Mouse (Mus musculus) layer of hippocampus, postnatal 10 days (tissue): ENCODE measurements around the gene Spp1. TPM values are rescaled to one million over a fixed set of nuclear protein-coding genes. Genes with fewer than 3 reads are reported as not detected.

ENCODE experiments used
- DNase-seq, 2 experiments: peaks; one replicate each; pipeline ENCODE4 v3.0.0; 2021; ENCODE audit warnings: low spot score in 2 of 2
- long read RNA-seq: library from polyadenylated mRNA; stranded (forward); transcript quantifications from one replicate; pipeline ENCODE4 v2.0.0, GENCODE M21; 2023
- total RNA-seq, 2 experiments: library from RNA; stranded (reverse); gene quantifications; 2 replicates each; pipeline ENCODE4 v1.2.3; 2021

The Spp1 gene
- total RNA-seq, result 1 to 10 TPM; 3.3 to 3.5 TPM
- long read RNA-seq, transcript Spp1-201 (7 exons, 1,410 nt), result major isoform, 9 of 9 reads
- long read RNA-seq, partial matches to known transcripts, result 0 of 9 reads
- long read RNA-seq, other reads (novel, unspliced or antisense), result 0 of 9 reads

DNA sequence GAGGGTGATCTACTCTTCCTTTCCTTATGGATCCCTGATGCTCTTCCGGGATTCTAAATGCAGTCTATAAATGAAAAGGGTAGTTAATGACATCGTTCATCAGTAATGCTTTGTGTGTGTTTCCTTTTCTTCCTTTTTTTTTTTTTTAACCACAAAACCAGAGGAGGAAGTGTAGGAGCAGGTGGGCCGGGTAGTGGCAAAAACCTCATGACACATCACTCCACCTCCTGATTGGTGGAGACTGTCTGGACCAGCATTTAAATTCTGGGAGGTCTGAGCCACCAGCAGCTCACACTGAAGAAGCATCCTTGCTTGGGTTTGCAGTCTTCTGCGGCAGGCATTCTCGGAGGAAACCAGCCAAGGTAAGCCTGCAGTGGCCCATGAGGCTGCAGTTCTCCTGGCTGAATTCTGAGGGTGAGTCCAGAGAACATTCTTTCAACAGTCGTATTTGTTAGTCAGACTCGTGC lies at the start of gene Spp1:
Spp1 (plus strand) TSS at position 284 of the 467 bp plus-strand sequence.
- DNase-seq, result no peak

DNA sequence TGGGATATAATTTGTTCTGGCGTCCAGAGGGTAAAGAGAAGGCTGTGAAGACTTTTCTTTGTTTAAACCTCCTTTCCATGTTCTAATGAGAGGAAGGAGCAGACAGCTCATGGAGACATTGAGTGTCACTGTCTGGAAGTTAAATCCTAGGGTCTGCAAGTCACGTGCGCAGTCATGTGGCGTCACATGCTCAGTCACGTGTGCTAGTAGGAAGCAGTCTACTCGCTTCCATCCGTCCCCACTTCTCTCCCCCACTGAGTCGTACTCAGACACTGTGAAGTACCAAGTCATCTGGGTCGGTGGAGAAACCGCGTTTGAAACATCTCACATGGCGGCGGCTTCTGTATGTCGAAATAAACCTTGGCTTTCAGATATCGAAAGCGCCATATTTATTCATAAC lies 49.4 kb upstream of the Spp1 start:
- no peak for DNase-seq

DNA sequence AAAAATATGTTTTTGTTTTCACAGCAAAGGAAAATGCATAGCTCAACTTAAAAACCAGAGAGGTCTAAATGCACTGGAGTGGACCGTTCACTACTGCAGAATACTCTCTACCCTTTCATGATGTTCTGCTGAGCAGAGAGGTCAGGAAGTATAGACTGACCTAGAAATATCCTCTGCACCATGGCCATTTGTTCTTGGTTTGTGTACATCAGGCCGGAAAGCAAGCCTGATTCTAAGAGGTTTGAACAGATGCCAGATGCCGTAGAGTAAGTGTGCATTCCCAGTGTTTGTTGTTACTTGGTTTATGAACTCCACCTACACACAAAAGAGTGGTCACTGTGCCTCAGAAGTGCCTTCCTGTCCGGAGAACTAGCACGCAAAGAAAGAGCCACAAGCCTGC lies 48.0 kb upstream of the Spp1 start:
- DNase-seq, result no peak

DNA sequence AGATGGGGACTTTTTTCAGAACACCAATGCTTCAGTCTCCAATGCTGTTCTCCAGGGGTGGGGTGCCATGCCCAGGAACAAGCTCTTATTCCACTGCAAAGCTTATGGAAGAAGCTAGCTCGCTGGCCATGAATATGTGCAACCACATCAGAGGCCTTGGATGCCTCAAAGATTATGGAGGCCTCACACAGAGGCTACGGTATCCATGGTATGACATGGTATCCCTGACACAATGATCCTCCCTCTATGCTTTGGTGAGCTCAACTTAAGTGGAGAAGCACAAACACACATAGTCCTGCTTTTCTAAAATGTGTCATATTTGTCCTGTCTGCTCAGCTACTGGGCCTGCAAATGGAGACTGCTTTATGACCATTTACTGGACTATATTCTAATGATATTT lies 44.0 kb upstream of the Spp1 start:
- DNase-seq, result no peak

DNA sequence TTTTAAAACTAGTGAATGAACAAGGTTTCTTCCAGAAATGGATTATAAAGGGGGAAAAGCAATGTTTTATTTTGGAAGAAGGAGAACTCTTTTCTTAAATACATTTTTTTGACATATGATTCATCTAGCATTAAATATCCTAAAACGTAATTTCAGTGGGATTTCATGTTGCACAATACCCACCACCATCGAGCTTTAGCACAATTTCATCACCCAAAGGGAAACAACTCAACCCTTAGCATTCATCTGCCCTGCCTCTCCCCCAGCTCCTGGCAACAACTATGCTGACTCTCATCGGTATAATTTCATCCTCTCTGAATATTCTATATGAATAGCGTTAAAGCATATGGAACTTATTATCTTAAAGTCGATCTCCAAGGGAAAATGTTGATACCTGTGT lies 42.1 kb upstream of the Spp1 start:
- no peak for DNase-seq

GRCm38 (mm10) chr5:104396286-104396685 lies 38.6 kb upstream of the Spp1 start:
- DNase-seq, result no peak

- DNase-seq, result no peak
Measured at GRCm38 (mm10) chr5:104398001-104398400, 36.9 kb upstream of the Spp1 start.

GRCm38 (mm10) chr5:104399291-104399950 lies 35.5 kb upstream of the Spp1 start:
- no peak for DNase-seq

DNA sequence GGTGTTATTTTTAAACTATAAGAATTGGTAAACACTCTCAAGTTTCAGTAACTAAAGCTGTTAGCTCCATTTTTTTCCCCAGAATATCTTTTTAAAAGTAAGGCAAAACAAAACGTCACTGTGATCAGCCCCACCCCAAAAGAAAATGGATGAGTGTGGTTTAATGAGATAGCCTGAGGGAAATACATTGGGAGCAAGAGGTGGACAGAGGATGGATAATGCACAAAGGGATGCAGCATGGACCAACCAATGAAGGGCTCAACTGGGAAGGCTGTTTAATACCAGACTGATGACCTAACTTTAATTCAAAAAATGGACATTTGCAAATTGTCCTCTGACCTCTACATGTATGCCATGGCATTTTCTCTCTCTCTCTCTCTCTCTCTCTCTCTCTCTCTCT lies 34.9 kb upstream of the Spp1 start:
- DNase-seq, result no peak

DNA sequence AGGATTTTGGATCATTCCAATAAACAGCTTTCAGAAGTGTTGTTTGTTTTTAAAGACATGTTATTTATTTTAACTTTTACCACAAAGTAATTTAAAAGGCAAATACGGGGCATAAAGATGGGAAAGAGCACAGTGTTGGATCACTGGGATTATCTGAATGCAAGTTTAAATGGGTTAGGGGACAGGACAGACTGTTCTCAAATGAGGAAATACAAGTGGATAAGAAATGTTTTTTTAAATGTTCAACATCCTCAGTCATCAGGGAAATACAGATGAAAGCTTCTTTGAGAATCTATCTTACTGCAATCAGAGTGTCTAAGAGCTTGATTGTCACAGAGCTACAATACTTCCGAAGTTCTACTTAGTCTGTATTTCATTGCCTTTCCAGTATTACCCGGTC lies 32.3 kb upstream of the Spp1 start:
- DNase-seq, result no peak

DNA sequence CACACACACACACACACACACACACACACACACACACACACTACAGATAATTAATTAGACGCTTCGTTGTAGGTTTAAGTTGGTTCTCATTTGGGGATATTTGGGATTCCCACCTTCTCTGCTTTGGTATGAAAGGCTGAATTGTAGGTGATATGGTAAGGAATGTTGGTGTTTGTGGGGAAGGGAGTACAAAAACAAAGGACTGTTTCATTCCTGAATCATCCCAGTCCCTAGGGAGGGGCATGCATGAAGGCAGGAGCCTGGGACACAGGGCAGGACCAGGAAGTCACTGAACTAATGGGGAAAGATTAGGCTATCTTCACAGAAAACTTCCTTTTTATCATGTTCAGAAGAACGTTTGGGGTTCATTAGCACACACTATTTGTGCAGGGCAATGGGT lies 31.6 kb upstream of the Spp1 start:
- DNase-seq, result no peak

DNA sequence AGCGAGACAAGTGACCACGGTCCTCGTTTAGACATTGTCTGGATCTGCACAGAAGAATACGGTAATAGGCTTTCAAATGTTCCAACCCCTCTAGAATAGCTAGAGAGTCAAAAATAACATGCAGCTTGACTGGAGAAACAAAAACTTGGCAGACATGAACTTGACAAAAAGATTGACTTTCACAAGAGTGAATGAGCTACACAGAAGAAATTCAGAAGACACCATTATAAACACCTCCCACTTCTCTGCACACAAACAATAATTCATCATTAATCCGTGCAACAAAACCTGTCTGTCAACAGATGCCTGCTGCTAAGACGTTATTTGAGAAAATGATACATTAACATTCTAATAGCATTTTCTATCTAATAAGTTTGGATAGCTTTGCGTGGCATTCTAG lies 30.4 kb upstream of the Spp1 start:
- DNase-seq, result no peak

GRCm38 (mm10) chr5:104405051-104405450 lies 29.9 kb upstream of the Spp1 start:
- no peak for DNase-seq

DNA sequence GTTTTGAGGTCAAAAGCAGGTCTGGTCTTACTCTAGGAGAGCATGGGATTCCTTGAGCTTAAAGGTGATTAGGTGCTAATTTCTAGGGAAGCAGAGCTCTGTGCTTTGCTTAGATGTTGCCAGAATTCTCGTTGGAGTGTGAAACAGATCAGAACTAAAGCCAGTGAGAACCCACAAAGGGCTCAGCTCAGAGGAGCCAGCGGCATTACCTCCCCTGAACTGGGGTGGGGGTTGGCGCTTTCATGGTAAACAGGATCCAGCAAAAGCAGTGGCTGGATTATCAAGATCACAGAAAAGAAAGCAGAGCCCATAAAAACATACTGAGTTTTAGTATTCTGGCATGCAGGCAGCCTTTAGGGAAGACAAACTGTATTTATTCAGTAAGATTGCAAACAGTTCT lies 28.2 kb upstream of the Spp1 start:
- DNase-seq, result peak in 1 of 2 experiments; percentile 22

- DNase-seq, result no peak
Measured at GRCm38 (mm10) chr5:104407541-104408231, 27.2 kb upstream of the Spp1 start.

DNA sequence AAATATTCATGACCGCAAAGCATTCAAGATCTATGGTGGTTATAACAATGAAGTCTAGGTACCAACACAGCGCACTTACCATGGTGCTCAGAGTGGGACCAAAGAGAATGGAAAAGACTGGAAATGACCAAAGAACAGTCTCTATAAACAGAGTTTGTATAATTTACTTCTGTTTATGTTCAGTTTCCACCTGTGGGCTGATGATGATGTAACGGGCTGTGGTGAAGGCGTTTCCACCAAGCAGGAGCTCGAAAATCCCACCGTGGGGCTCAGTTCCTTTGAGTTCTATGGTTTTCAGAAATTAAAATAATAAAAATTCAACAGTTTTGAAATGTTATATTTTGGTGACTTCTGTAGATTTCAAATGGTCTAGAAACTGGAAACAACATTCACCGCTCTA lies 26.4 kb upstream of the Spp1 start:
- no peak for DNase-seq

GRCm38 (mm10) chr5:104415999-104416398 lies 18.9 kb upstream of the Spp1 start:
- no peak for DNase-seq

GRCm38 (mm10) chr5:104417028-104417427 lies 17.9 kb upstream of the Spp1 start:
- DNase-seq, result no peak

DNA sequence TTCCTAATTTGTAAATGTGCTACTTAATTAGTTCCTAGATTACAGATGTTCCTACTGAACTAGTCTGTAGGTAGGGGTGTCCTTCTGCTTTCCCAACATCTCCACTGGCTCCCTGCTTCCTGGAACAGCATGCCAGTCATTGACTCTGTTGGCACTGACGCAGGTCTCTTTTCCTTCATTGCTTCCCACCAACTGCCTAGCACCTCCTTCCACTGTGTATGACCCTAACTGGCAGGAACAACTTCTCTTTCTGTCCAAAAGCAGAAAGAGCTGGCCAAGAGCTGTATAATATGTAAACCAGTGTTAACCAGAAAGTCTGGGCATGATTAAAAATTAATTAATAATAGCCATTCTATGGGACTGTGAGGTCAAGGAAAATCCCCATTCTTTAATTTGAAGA lies 17.2 kb upstream of the Spp1 start:
- DNase-seq, result no peak

- DNase-seq, result no peak
Measured at GRCm38 (mm10) chr5:104422039-104422438, 12.9 kb upstream of the Spp1 start.

GRCm38 (mm10) chr5:104423861-104424260 lies 11.1 kb upstream of the Spp1 start:
- DNase-seq, result no peak

DNA sequence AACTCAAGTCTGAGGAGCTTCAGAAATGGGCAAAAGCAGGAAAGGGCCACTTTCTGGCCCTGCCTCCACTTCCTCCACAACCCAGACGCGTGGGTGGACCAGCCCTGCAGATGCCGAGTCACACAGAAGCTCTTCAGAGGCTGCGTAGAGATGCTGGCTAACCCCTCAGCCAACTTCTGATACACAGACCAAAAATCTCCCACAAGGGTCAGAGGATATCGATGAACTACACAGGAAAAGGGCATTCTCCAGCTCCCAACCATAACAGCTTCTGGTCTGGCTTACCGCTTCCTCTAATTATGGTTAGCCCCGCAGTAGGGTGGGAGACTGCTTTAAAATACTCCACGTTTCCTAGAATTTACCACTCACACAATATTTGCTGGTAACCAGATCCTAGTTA lies 9.0 kb upstream of the Spp1 start:
- no peak for DNase-seq

GRCm38 (mm10) chr5:104432886-104433285 lies 2.0 kb upstream of the Spp1 start:
- DNase-seq, result peak; percentile 19 to 37
